Comparison of ENCODE assay signal across 8 mouse cellular contexts in genomic region chr10:39646629-39647019, GRCm38 (mm10). TPM values are rescaled to one million over a fixed set of nuclear protein-coding genes. Genes with fewer than 3 reads are reported as not detected.
DNase-seq lines count a peak whose midpoint lies in the region; ATAC-seq and TF ChIP-seq lines count a peak whose summit lies in the region.

No protein-coding gene starts in this region.

- no peaks in the 10 kb centered on the region for H3K27me3 ChIP-seq in embryonic facial prominence, embryonic 11.5 days (ENCODE audit: control insufficient read depth, insufficient read depth, low read length)
- no peaks in the 10 kb centered on the region for H3K27me3 ChIP-seq in hindbrain, embryonic 13.5 days
- H3K27me3 ChIP-seq in liver, embryonic 13.5 days: no peaks in the 10 kb centered on the region
- no peaks in the 10 kb centered on the region for H3K27me3 ChIP-seq in small intestine, adult 2 months (ENCODE audit: control insufficient read depth, insufficient read depth, low read length)

- no peak overlapping the region for H3K4me3 ChIP-seq in embryonic facial prominence, embryonic 11.5 days (ENCODE audit: low read depth, low read length)
- H3K4me3 ChIP-seq in hindbrain, embryonic 13.5 days: no peak overlapping the region
- H3K4me3 ChIP-seq in liver, embryonic 13.5 days (replicated peaks): no peak overlapping the region
- H3K4me3 ChIP-seq in small intestine, adult 2 months (ENCODE audit: low read depth, low read length): no peak overlapping the region

- no peak for TF ChIP-seq POLR2A in small intestine, adult 2 months (IDR thresholded peaks at IDR 0.05; ENCODE audit: low read depth, low read length)

- no peak for ATAC-seq in embryonic facial prominence, embryonic 11.5 days (replicated peaks; ENCODE audit: insufficient number of reproducible peaks, low FRiP score, low TSS enrichment, low read depth)
- peak; percentile 46; the same call in 1 of the 2 replicates for ATAC-seq in hindbrain, embryonic 13.5 days (ENCODE audit: low FRiP score)
- ATAC-seq in liver, embryonic 13.5 days (ENCODE audit: low read depth): peak; percentile 39; the same call in 1 of the 2 replicates

- H3K9me3 ChIP-seq in embryonic facial prominence, embryonic 11.5 days (replicated peaks; ENCODE audit: control insufficient read depth, low read length): no peaks in the 10 kb centered on the region
- no peaks in the 10 kb centered on the region for H3K9me3 ChIP-seq in hindbrain, embryonic 13.5 days
- no peaks in the 10 kb centered on the region for H3K9me3 ChIP-seq in liver, embryonic 13.5 days (replicated peaks)

- no peak overlapping the region for H3K9ac ChIP-seq in embryonic facial prominence, embryonic 11.5 days (replicated peaks; ENCODE audit: low read length)
- H3K9ac ChIP-seq in hindbrain, embryonic 13.5 days: peak overlapping the region; percentile 39; the same call in 1 of the 2 replicates
- no peak overlapping the region for H3K9ac ChIP-seq in liver, embryonic 13.5 days

- H3K27ac ChIP-seq in embryonic facial prominence, embryonic 11.5 days (replicated peaks; ENCODE audit: low read depth, low read length): peak overlapping the region; percentile 60
- peak overlapping the region; percentile 78 for H3K27ac ChIP-seq in hindbrain, embryonic 13.5 days
- H3K27ac ChIP-seq in liver, embryonic 13.5 days: no peak overlapping the region
- H3K27ac ChIP-seq in small intestine, adult 2 months (ENCODE audit: insufficient read depth, low read depth, low read length): 0 out of 2 replicates have a peak overlapping the region, but pooled peaks have one; percentile 6

- H3K36me3 ChIP-seq in embryonic facial prominence, embryonic 11.5 days (replicated peaks; ENCODE audit: control insufficient read depth, insufficient read depth, low read depth, low read length): no peaks in the 10 kb centered on the region; the same call in 1 of the 2 replicates
- peaks cover 17% of the 10 kb centered on the region for H3K36me3 ChIP-seq in hindbrain, embryonic 13.5 days
- H3K36me3 ChIP-seq in liver, embryonic 13.5 days: no peaks in the 10 kb centered on the region; the same call in 1 of the 2 replicates
- peaks cover 74% of the 10 kb centered on the region for H3K36me3 ChIP-seq in small intestine, adult 2 months (ENCODE audit: control insufficient read depth, insufficient read depth, low read length)

- 30% methylated on average over 14 of the region's 14 CpGs for WGBS in embryonic facial prominence, embryonic 11.5 days
- WGBS in hindbrain, embryonic 13.5 days: 42% methylated on average over 14 of the region's 14 CpGs
- WGBS in liver, embryonic 13.5 days (ENCODE audit: insufficient replicate concordance): 33% methylated on average over 14 of the region's 14 CpGs
- WGBS in small intestine, adult 2 months: 69% methylated on average over 14 of the region's 14 CpGs

- no peak overlapping the region for H3K4me2 ChIP-seq in embryonic facial prominence, embryonic 11.5 days (ENCODE audit: low read depth, low read length)
- H3K4me2 ChIP-seq in hindbrain, embryonic 13.5 days: peak overlapping the region; percentile 15; the same call in 1 of the 2 replicates
- H3K4me2 ChIP-seq in liver, embryonic 13.5 days: no peak overlapping the region

- no peak for TF ChIP-seq CTCF in small intestine, adult 2 months (IDR thresholded peaks at IDR 0.05; ENCODE audit: extremely low read depth, insufficient read length, insufficient replicate concordance, low read depth, low read length)

- H3K4me1 ChIP-seq in embryonic facial prominence, embryonic 11.5 days (ENCODE audit: control insufficient read depth, insufficient read depth, low read length): peaks cover 5% of the 10 kb centered on the region
- peaks cover 23% of the 10 kb centered on the region for H3K4me1 ChIP-seq in hindbrain, embryonic 13.5 days (replicated peaks)
- H3K4me1 ChIP-seq in liver, embryonic 13.5 days (replicated peaks): peaks cover 31% of the 10 kb centered on the region
- no peaks in the 10 kb centered on the region for H3K4me1 ChIP-seq in small intestine, adult 2 months (ENCODE audit: control insufficient read depth, insufficient read depth, insufficient read length, low read length)

- DNase-seq in ovary, adult 18-20 months (ENCODE audit: low spot score): peak; percentile 40
- no peak for DNase-seq in ovary, postnatal 14 days (ENCODE audit: low spot score)
- peak; percentile 26 for DNase-seq in embryonic facial prominence, embryonic 11.5 days (ENCODE audit: low spot score)
- no peak for DNase-seq in liver, embryonic 13.5 days
- DNase-seq in spleen, postnatal 14 days (ENCODE audit: low spot score in 2 of 2): no peak
- no peak for DNase-seq in left cerebral cortex, adult 11 months (ENCODE audit: low spot score)

RNA-seq across cellular contexts. Expression of gene Traf3ip2, which starts 33.9 kb away (rescaled TPM):
- 12.5 and 15.9 TPM in 2 replicates for polyA plus RNA-seq in embryonic facial prominence, embryonic 11.5 days (2014; fragmentation: Nextera tagmentation; extraction: Ambion mirVana)
- polyA plus RNA-seq in hindbrain, embryonic 13.5 days (2015; fragmentation: Nextera tagmentation; extraction: Ambion mirVana): 8.6 TPM in 2 replicates
- polyA plus RNA-seq in liver, embryonic 13.5 days (2015; fragmentation: Nextera tagmentation; extraction: Ambion mirVana): 1.9 and 2.2 TPM in 2 replicates
- polyA plus RNA-seq in small intestine, adult 2 months (2012; rRNA removed): 16.0 and 26.9 TPM in 2 replicates

Comparison
In these comparisons a context has a peak if more than half of its experiments do, and no peak if none do; other contexts are left out.
1. DNase-seq: peak in ovary, adult 18-20 months (single experiment) and embryonic facial prominence, embryonic 11.5 days (single experiment); none in ovary, postnatal 14 days (single experiment), liver, embryonic 13.5 days (single experiment), spleen, postnatal 14 days (0 of 2) and left cerebral cortex, adult 11 months (single experiment).